Mouse (Mus musculus) neural tube, embryonic 15.5 days (tissue): ENCODE results near the gene Acer3. TPM values are rescaled to one million over a fixed set of nuclear protein-coding genes. Genes with fewer than 3 reads are reported as not detected.
A peak's percentile ranks its signal among the peaks of the same experiment; 100 is the strongest.

ENCODE experiments used
- ATAC-seq: fragments of 200-750 bp; cut with Nextera tagmentation; 2 replicates; pipeline ENCODE4 v1.8.0; 2017; ENCODE audit warnings: mild to moderate bottlenecking, moderate TSS enrichment, moderate library complexity; ENCODE audit not compliant: low FRiP score
- H3K27ac ChIP-seq: fragments of 300-500 bp; sonication (generic); replicated peaks from 2 replicates; pipeline ENCODE4 v1.5.1; 2015; ENCODE audit warnings: mild to moderate bottlenecking, inconsistent platforms
- H3K27me3 ChIP-seq: fragments of 300-500 bp; sonication (generic); replicated peaks from 2 replicates; pipeline ENCODE4 v1.6.1; 2015; ENCODE audit warnings: inconsistent platforms
- H3K36me3 ChIP-seq: fragments of 300-500 bp; sonication (generic); 2 replicates; pipeline ENCODE4 v1.6.1; 2015; ENCODE audit warnings: inconsistent platforms
- H3K4me1 ChIP-seq: fragments of 300-500 bp; sonication (generic); 2 replicates; pipeline ENCODE4 v1.6.1; 2015; ENCODE audit warnings: inconsistent platforms
- H3K4me2 ChIP-seq: fragments of 300-500 bp; sonication (generic); 2 replicates; pipeline ENCODE4 v1.6.1; 2015; ENCODE audit warnings: inconsistent platforms, mild to moderate bottlenecking, moderate library complexity
- H3K4me3 ChIP-seq: fragments of 300-500 bp; sonication (generic); replicated peaks from 2 replicates; pipeline ENCODE4 v1.5.1; 2015; ENCODE audit warnings: mild to moderate bottlenecking, inconsistent platforms
- H3K9ac ChIP-seq: fragments of 300-500 bp; sonication (generic); replicated peaks from 2 replicates; pipeline ENCODE4 v1.6.1; 2015; ENCODE audit warnings: mild to moderate bottlenecking, inconsistent platforms
- H3K9me3 ChIP-seq: fragments of 300-500 bp; sonication (generic); replicated peaks from 2 replicates; pipeline ENCODE4 v1.6.1; 2016; ENCODE audit warnings: inconsistent platforms
- WGBS: fragments of 180-500 bp; shearing (Covaris S2); methylation state at CpG from one replicate; pipeline ENCODE4 v1.1.7; 2015; ENCODE audit warnings: mixed read lengths; 5-methylcytosine and 5-hydroxymethylcytosine counted together
- polyA plus RNA-seq: library from polyadenylated mRNA; unstranded; fragments of >200 nt; fragmentation: Nextera tagmentation; extraction: Ambion mirVana; gene quantifications from 2 replicates; pipeline ENCODE4 v1.2.1, GENCODE M21; 2015

Acer3 gene
- polyA plus RNA-seq, 1 experiment from 2014 or later = 28.4 TPM

DNA sequence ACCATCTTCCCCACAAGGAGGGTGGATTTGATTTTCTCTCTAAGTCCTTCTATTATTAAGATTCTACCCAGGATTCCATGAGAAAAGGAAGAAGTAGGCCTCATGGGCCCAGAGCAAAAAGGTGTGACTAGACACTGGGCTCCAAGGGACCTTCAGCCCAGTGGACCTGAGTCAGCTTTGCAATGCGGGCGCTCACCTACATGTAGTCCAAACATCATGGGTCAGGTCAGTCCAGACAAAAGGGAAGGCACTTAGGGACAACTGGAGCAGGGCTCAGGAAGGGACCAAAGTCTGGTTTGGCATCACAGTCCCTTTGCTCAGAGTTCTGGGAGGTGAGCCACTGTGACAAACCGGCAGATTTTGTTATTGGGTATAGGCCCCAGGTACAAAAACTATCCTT lies 30.5 kb upstream of the Acer3 start:
- H3K27ac ChIP-seq = no peak overlapping the region
- no peak overlapping the region for H3K4me3 ChIP-seq
- H3K36me3 ChIP-seq = peaks cover 16% of the 10 kb centered on the region
- WGBS = 94% methylated on average over 3 of the region's 3 CpGs
- no peaks in the 10 kb centered on the region for H3K9me3 ChIP-seq
- H3K4me1 ChIP-seq = peaks cover 30% of the 10 kb centered on the region
- H3K9ac ChIP-seq = no peak overlapping the region
- ATAC-seq = no peak
- H3K4me2 ChIP-seq = no peak overlapping the region
- H3K27me3 ChIP-seq = no peaks in the 10 kb centered on the region

DNA sequence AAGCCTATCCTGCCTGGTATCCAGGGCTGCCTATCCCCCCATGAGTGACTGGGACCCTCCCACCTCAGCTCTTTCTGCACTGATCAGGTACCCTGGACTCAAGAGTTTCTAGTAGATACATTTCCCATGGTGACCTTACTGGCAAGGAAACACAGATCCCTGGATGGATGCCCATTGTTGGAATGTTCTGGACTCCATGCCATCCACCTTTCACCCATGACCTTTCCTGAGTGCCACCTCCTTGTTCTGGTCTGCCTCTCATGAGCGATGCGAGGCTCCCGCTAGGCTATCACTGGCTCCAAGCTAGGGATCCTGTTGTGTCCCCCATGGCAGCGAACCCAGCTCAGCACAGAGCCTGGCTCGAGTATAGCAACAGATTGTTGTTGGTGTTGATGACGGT lies 28.8 kb upstream of the Acer3 start:
- Histone ChIP-seq H3K27ac (no peak overlapping the region), H3K4me3 (no peak overlapping the region), H3K27me3 (no peaks in the 10 kb centered on the region), H3K9ac (no peak overlapping the region), H3K36me3 (peaks cover 16% of the 10 kb centered on the region), H3K4me1 (peaks cover 13% of the 10 kb centered on the region), H3K4me2 (no peak overlapping the region), H3K9me3 (no peaks in the 10 kb centered on the region)
- ATAC-seq = no peak
- WGBS = 95% methylated on average over 6 of the region's 6 CpGs

DNA sequence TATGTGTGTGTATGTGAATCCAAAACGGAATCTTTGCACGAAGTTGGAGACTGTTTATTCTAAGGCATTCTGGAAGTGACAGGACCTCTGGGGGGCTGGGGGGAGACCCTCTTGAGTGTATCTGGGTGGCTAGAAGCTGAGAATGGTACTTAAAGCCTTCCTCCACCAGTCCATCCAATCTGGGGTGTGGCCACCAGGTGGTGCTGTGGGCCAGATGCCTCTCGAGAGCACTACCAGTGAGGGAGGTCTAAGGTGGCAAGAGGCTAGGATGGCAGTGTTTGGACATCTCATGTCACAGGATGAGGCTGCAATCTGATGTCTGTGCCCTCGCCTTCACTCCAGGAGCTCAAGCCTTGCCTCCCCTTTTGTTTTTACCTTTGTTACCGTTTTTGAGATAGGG lies 28.1 kb upstream of the Acer3 start:
- ATAC-seq = no peak
- Histone ChIP-seq H3K4me2 (no peak overlapping the region), H3K4me3 (no peak overlapping the region), H3K27me3 (no peaks in the 10 kb centered on the region), H3K9ac (no peak overlapping the region), H3K27ac (no peak overlapping the region), H3K9me3 (no peaks in the 10 kb centered on the region), H3K36me3 (peaks cover 16% of the 10 kb centered on the region), H3K4me1 (peaks cover 6% of the 10 kb centered on the region)
- WGBS = 28% methylated on average over 5 of the region's 5 CpGs

DNA sequence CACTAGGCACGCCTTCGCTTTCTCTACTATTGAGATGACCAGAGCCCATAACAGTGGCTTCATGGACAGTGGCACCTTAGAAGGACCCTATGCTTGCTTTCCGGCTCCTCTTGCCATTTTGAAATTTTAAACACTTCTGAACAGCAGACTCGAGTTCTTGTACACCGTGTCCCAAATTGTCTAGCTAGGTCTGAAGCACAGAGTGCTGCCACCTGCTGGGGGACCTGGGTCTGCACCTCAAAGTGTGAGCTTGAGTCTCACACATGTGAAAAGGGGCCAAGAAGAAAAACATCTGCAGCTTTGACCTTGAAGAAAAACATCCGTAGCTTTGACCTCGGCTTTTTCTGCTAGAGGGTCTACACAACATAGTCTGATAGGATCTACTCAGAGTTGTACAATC lies 27.0 kb upstream of the Acer3 start:
- Histone ChIP-seq H3K27me3 (no peaks in the 10 kb centered on the region), H3K4me1 (peaks cover 2% of the 10 kb centered on the region; the same call in 1 of the 2 replicates), H3K4me3 (no peak overlapping the region), H3K27ac (no peak overlapping the region), H3K9ac (no peak overlapping the region), H3K36me3 (peaks cover 16% of the 10 kb centered on the region), H3K9me3 (no peaks in the 10 kb centered on the region), H3K4me2 (no peak overlapping the region)
- ATAC-seq = no peak
- 70% methylated on average over 7 of the region's 7 CpGs for WGBS

DNA sequence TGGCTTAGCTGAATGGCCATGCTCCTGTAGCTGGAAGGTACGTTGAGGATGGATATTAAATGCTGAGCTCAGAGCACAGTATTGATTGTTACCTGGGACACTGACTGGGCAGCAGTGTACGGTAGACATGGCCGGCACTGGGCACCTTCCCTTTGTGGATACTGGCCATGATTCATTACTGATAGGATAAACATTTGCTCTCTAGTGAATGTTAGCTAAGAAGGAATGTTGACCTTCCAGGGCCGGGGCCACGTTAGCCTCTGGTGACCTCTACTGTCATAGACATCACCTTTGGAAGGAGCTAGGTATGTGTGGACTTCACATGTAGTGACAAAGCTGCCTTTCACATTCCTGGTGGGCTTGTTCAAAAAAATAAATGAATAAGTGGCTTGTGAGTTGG lies 26.5 kb upstream of the Acer3 start:
- H3K36me3 ChIP-seq = peaks cover 16% of the 10 kb centered on the region
- H3K4me3 ChIP-seq = no peak overlapping the region
- H3K4me2 ChIP-seq = no peak overlapping the region
- H3K27me3 ChIP-seq = peaks cover 2% of the 10 kb centered on the region
- no peaks in the 10 kb centered on the region for H3K9me3 ChIP-seq
- H3K9ac ChIP-seq = no peak overlapping the region
- peaks cover 2% of the 10 kb centered on the region; the same call in 1 of the 2 replicates for H3K4me1 ChIP-seq
- no peak for ATAC-seq
- 85% methylated on average over 5 of the region's 5 CpGs for WGBS
- no peak overlapping the region for H3K27ac ChIP-seq

DNA sequence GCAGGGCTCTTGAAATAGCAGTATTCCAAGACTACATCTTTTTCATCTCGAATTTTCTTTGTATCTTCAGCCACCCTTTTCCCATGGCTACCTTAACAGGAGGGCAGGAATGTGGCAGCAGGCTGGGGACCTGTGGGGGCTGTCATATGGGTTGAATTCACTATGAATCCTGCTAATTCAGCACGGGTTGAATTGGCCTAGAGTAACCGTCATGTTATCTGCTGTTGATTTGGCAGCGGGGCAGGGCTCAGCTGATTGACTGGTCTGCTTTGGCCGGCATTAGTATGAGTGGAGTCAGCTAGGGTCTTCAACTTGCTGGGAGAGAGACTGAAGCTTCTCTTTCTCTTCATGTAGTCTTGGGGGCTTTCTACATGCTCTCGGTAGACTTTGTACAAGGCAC lies 24.0 kb upstream of the Acer3 start:
- Histone ChIP-seq H3K9me3 (no peaks in the 10 kb centered on the region), H3K4me1 (0 out of 2 replicates have a peak, but pooled peaks cover 3% of the 10 kb centered on the region), H3K9ac (no peak overlapping the region), H3K27ac (no peak overlapping the region), H3K4me3 (no peak overlapping the region), H3K27me3 (peaks cover 4% of the 10 kb centered on the region), H3K36me3 (no peaks in the 10 kb centered on the region), H3K4me2 (no peak overlapping the region)
- no peak for ATAC-seq
- 47% methylated on average over 6 of the region's 6 CpGs for WGBS

DNA sequence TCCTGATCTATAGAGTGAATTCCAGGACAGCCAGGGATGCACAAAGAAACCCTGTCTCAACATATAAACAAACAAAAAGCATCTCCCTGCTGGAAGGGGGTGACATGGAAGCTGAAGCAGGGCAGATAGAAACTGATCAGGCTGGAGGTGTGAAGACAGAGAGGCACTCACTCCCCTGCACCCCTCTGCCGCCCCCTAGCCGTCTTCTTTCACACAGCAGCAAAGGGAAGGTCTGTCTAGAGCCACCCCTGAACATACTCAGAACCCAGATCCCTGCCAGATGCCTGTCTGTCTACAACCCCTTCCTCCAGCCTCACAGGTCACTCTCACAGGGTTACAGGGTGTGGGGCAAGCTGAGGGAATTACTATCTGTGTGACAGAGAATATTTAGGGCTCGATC lies 23.4 kb upstream of the Acer3 start:
- peaks cover 4% of the 10 kb centered on the region for H3K27me3 ChIP-seq
- ATAC-seq = no peak
- H3K4me3 ChIP-seq = no peak overlapping the region
- no peak overlapping the region for H3K27ac ChIP-seq
- H3K4me2 ChIP-seq = no peak overlapping the region
- 31% methylated on average over 3 of the region's 3 CpGs for WGBS
- H3K36me3 ChIP-seq = no peaks in the 10 kb centered on the region
- H3K9ac ChIP-seq = no peak overlapping the region
- H3K9me3 ChIP-seq = no peaks in the 10 kb centered on the region
- 0 out of 2 replicates have a peak, but pooled peaks cover 3% of the 10 kb centered on the region for H3K4me1 ChIP-seq

DNA sequence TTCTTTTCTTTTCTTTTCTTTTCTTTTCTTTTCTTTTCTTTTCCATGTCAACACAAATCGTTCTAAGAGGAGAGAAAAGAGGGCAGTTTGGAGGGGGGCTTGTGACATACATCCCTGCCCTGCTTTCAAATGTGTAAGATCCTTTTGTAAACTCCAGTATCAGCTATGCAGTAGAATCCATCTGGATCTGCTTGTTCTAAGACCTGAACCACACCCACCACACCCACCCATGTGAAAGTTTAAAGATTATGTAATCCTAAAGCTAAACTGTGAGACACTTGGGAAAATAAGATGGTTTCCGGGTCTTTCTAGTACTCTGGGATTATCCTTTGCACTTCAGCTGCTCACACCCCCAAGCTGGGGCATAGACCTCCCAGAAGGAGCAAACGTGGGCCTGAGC lies 21.2 kb upstream of the Acer3 start:
- no peak overlapping the region for H3K27ac ChIP-seq
- peaks cover 4% of the 10 kb centered on the region for H3K27me3 ChIP-seq
- H3K36me3 ChIP-seq = no peaks in the 10 kb centered on the region
- no peak overlapping the region for H3K4me3 ChIP-seq
- no peak overlapping the region for H3K4me2 ChIP-seq
- no peak for ATAC-seq
- H3K9me3 ChIP-seq = no peaks in the 10 kb centered on the region
- no peak overlapping the region for H3K9ac ChIP-seq
- H3K4me1 ChIP-seq = 0 out of 2 replicates have a peak, but pooled peaks cover 3% of the 10 kb centered on the region
- 69% methylated on average over 3 of the region's 3 CpGs for WGBS

DNA sequence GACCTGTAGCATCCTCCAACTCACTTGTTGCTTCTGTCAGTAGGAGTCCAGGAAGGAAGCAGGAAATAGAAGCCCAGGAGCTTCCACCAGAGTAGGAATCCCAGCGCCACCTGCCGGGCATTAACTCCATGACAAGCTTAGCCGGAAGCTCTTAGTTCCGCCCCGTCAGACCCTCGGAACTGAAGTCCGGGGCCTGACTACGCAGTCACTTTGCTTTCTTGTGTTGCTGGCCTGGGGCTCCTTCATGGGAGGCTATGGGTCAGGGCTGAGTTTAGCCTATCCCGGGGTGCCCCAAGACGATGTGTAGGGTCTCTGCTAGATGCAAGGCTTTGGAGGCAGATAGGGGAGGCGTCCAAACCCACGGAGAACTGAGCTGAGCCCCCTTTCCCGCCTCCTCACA lies 20.5 kb upstream of the Acer3 start:
- peak; percentile 78; the same call in 1 of the 2 replicates for ATAC-seq
- Histone ChIP-seq H3K4me1 (0 out of 2 replicates have a peak, but pooled peaks cover 3% of the 10 kb centered on the region), H3K27me3 (peaks cover 4% of the 10 kb centered on the region), H3K9ac (no peak overlapping the region), H3K4me2 (peak overlapping the region; percentile 55), H3K9me3 (no peaks in the 10 kb centered on the region), H3K36me3 (no peaks in the 10 kb centered on the region), H3K27ac (no peak overlapping the region), H3K4me3 (peak overlapping the region; percentile 22)
- WGBS = 6% methylated on average over 13 of the region's 13 CpGs

DNA sequence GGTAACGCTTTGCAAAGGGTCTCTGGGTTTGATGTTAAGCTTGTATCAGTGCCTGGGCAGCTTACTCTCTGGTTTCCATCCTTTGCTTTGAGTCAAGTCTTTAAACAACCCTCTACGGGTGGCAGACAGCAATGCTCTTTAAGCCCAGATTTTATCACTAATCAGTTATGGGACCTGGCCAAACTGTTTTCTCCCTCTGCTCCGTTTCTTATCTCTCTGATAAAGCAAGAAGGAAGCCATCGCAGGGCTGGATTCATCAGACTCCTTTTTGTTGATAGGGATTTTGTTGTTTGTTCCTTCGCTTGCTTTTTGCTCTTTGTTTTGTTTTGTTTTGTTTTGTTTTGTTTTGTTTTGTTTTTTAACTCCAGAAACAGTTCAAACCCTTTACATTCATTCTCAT lies 19.3 kb upstream of the Acer3 start:
- WGBS = 80% methylated on average over 5 of the region's 5 CpGs
- no peak for ATAC-seq
- H3K9ac ChIP-seq = no peak overlapping the region

DNA sequence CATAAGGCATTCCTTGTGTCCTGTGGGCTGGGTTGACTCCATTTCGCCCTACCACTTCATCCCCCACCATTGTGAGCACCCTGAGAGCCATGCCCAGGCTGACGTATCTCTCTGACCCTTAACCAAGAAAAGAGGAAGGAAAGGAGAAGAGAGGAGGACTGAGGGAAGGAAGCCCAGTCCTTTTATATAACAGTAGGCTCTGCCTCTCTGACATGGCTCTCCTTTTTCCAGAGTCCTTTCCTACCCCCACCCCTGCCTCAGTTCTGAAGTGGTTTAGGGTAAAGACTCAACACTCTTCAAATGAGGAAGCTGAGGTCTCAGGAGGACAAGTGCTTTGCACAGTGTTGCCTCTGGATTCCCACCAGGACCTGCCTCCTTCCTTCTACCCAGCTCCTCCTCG lies 13.0 kb upstream of the Acer3 start:
- Histone ChIP-seq H3K27me3 (no peaks in the 10 kb centered on the region), H3K4me2 (no peak overlapping the region), H3K27ac (no peak overlapping the region), H3K9ac (no peak overlapping the region), H3K4me3 (no peak overlapping the region), H3K4me1 (peaks cover 5% of the 10 kb centered on the region; the same call in 1 of the 2 replicates), H3K36me3 (no peaks in the 10 kb centered on the region), H3K9me3 (no peaks in the 10 kb centered on the region)
- WGBS = 78% methylated on average over 3 of the region's 3 CpGs
- ATAC-seq = no peak

More for the DNA sequence above, 19.3 kb upstream of the Acer3 start:
- peaks cover 4% of the 10 kb centered on the region for H3K27me3 ChIP-seq
- no peak overlapping the region for H3K4me2 ChIP-seq
- H3K4me3 ChIP-seq = no peak overlapping the region
- no peaks in the 10 kb centered on the region for H3K36me3 ChIP-seq
- H3K9me3 ChIP-seq = no peaks in the 10 kb centered on the region
- H3K4me1 ChIP-seq = 0 out of 2 replicates have a peak, but pooled peaks cover 3% of the 10 kb centered on the region
- no peak overlapping the region for H3K27ac ChIP-seq

DNA sequence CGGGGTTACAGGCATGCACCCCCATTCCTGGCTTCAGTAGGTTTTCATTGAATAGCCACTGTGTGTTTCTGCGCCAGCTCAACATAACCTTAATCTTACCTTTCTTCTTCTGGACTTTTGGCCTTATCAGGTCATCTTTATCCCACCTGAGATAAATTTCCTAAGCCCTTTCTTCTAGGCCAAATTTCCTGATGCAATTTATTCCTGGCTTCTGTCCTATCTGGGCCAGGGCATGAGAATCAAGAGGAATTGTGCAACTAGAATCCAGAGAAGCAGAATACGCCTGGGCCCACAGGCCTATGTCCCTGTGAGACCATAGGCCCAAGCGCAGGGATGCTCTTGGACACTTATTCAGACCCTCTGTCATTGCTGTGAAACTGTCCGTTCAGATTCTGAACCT lies 12.5 kb upstream of the Acer3 start:
- Histone ChIP-seq H3K4me2 (no peak overlapping the region), H3K27ac (no peak overlapping the region), H3K4me3 (no peak overlapping the region), H3K27me3 (no peaks in the 10 kb centered on the region), H3K9me3 (no peaks in the 10 kb centered on the region), H3K36me3 (no peaks in the 10 kb centered on the region), H3K4me1 (peaks cover 5% of the 10 kb centered on the region; the same call in 1 of the 2 replicates), H3K9ac (no peak overlapping the region)
- WGBS = 97% methylated on average over 5 of the region's 5 CpGs
- ATAC-seq = no peak
